Mouse (Mus musculus): ENCODE results near the gene Fgd2.

- TF ChIP-seq CTCF (IDR thresholded peaks at IDR 0.05; ENCODE audit: borderline replicate concordance, control insufficient read depth, extremely low read depth, insufficient read depth, low read length, poor library complexity) (no peak), POLR2A (IDR thresholded peaks at IDR 0.05; ENCODE audit: control insufficient read depth, extremely low read depth, insufficient read depth, low read length, poor library complexity) (no peak)
Measured at GRCm38 (mm10) chr17:29422337-29422736, 61.6 kb downstream of the Fgd2 start.

Data from thymus, adult 2 months (tissue).